Mouse (Mus musculus): ENCODE results near the gene Ece1. TPM values are rescaled to one million over a fixed set of nuclear protein-coding genes. Genes with fewer than 3 reads are reported as not detected.

The Ece1 gene
- polyA plus RNA-seq, 1 experiment = 6.0 TPM

GRCm38 (mm10) chr4:137941871-137942781 is 80.1 kb downstream of the Ece1 start:
- Histone ChIP-seq H3K36me3 (ENCODE audit: control insufficient read depth, insufficient read depth, low read length) (no peaks in the 10 kb centered on the region), H3K4me3 (ENCODE audit: control insufficient read depth, low read depth, low read length) (no peak overlapping the region), H3K27me3 (ENCODE audit: control insufficient read depth, insufficient read depth, low read length) (no peaks in the 10 kb centered on the region), H3K27ac (ENCODE audit: control insufficient read depth, insufficient read depth, low read depth, low read length) (no peak overlapping the region), H3K4me1 (ENCODE audit: control insufficient read depth, insufficient read depth, low read length) (peaks cover 5% of the 10 kb centered on the region)
- TF ChIP-seq POLR2A (IDR thresholded peaks at IDR 0.05; ENCODE audit: control insufficient read depth, low read depth, low read length) (no peak), CTCF (IDR thresholded peaks at IDR 0.05; ENCODE audit: control insufficient read depth, insufficient read depth, insufficient replicate concordance, low read depth, low read length) (no peak)

- no peak overlapping the region for H3K4me3 ChIP-seq (ENCODE audit: control insufficient read depth, low read depth, low read length)
- H3K27me3 ChIP-seq (ENCODE audit: control insufficient read depth, insufficient read depth, low read length) = no peaks in the 10 kb centered on the region
- no peak for TF ChIP-seq POLR2A (IDR thresholded peaks at IDR 0.05; ENCODE audit: control insufficient read depth, low read depth, low read length)
- TF ChIP-seq CTCF (IDR thresholded peaks at IDR 0.05; ENCODE audit: control insufficient read depth, insufficient read depth, insufficient replicate concordance, low read depth, low read length) = no peak
- peaks cover 5% of the 10 kb centered on the region for H3K4me1 ChIP-seq (ENCODE audit: control insufficient read depth, insufficient read depth, low read length)
- H3K27ac ChIP-seq (ENCODE audit: control insufficient read depth, insufficient read depth, low read depth, low read length) = no peak overlapping the region
- H3K36me3 ChIP-seq (ENCODE audit: control insufficient read depth, insufficient read depth, low read length) = no peaks in the 10 kb centered on the region
Measured at GRCm38 (mm10) chr4:137942782-137943486, 80.9 kb downstream of the Ece1 start.

- Histone ChIP-seq H3K36me3 (ENCODE audit: control insufficient read depth, insufficient read depth, low read length) (no peaks in the 10 kb centered on the region), H3K4me1 (ENCODE audit: control insufficient read depth, insufficient read depth, low read length) (peaks cover 5% of the 10 kb centered on the region), H3K27ac (ENCODE audit: control insufficient read depth, insufficient read depth, low read depth, low read length) (no peak overlapping the region), H3K27me3 (ENCODE audit: control insufficient read depth, insufficient read depth, low read length) (no peaks in the 10 kb centered on the region), H3K4me3 (ENCODE audit: control insufficient read depth, low read depth, low read length) (no peak overlapping the region)
- TF ChIP-seq CTCF (IDR thresholded peaks at IDR 0.05; ENCODE audit: control insufficient read depth, insufficient read depth, insufficient replicate concordance, low read depth, low read length) (no peak), POLR2A (IDR thresholded peaks at IDR 0.05; ENCODE audit: control insufficient read depth, low read depth, low read length) (no peak)
Measured at GRCm38 (mm10) chr4:137943540-137943939, 81.5 kb downstream of the Ece1 start.

GRCm38 (mm10) chr4:137945376-137945775 is 83.3 kb downstream of the Ece1 start:
- Histone ChIP-seq H3K27ac (ENCODE audit: control insufficient read depth, insufficient read depth, low read depth, low read length) (no peak overlapping the region), H3K36me3 (ENCODE audit: control insufficient read depth, insufficient read depth, low read length) (no peaks in the 10 kb centered on the region), H3K27me3 (ENCODE audit: control insufficient read depth, insufficient read depth, low read length) (no peaks in the 10 kb centered on the region), H3K4me3 (ENCODE audit: control insufficient read depth, low read depth, low read length) (no peak overlapping the region), H3K4me1 (ENCODE audit: control insufficient read depth, insufficient read depth, low read length) (peaks cover 5% of the 10 kb centered on the region)
- no peak for TF ChIP-seq CTCF (IDR thresholded peaks at IDR 0.05; ENCODE audit: control insufficient read depth, insufficient read depth, insufficient replicate concordance, low read depth, low read length)
- TF ChIP-seq POLR2A (IDR thresholded peaks at IDR 0.05; ENCODE audit: control insufficient read depth, low read depth, low read length) = no peak

GRCm38 (mm10) chr4:137946419-137946818 is 84.4 kb downstream of the Ece1 start:
- peaks cover 7% of the 10 kb centered on the region for H3K4me1 ChIP-seq (ENCODE audit: control insufficient read depth, insufficient read depth, low read length)
- H3K27me3 ChIP-seq (ENCODE audit: control insufficient read depth, insufficient read depth, low read length) = no peaks in the 10 kb centered on the region
- H3K4me3 ChIP-seq (ENCODE audit: control insufficient read depth, low read depth, low read length) = no peak overlapping the region
- TF ChIP-seq POLR2A (IDR thresholded peaks at IDR 0.05; ENCODE audit: control insufficient read depth, low read depth, low read length) (no peak), CTCF (IDR thresholded peaks at IDR 0.05; ENCODE audit: control insufficient read depth, insufficient read depth, insufficient replicate concordance, low read depth, low read length) (no peak)
- no peak overlapping the region for H3K27ac ChIP-seq (ENCODE audit: control insufficient read depth, insufficient read depth, low read depth, low read length)
- H3K36me3 ChIP-seq (ENCODE audit: control insufficient read depth, insufficient read depth, low read length) = no peaks in the 10 kb centered on the region

- Histone ChIP-seq H3K4me1 (ENCODE audit: control insufficient read depth, insufficient read depth, low read length) (peaks cover 3% of the 10 kb centered on the region; the same call in 1 of the 2 replicates), H3K27me3 (ENCODE audit: control insufficient read depth, insufficient read depth, low read length) (no peaks in the 10 kb centered on the region), H3K36me3 (ENCODE audit: control insufficient read depth, insufficient read depth, low read length) (no peaks in the 10 kb centered on the region), H3K4me3 (ENCODE audit: control insufficient read depth, low read depth, low read length) (no peak overlapping the region), H3K27ac (ENCODE audit: control insufficient read depth, insufficient read depth, low read depth, low read length) (no peak overlapping the region)
- TF ChIP-seq CTCF (IDR thresholded peaks at IDR 0.05; ENCODE audit: control insufficient read depth, insufficient read depth, insufficient replicate concordance, low read depth, low read length) = peak; percentile 60; the same call in 1 of the 2 replicates
- no peak for TF ChIP-seq POLR2A (IDR thresholded peaks at IDR 0.05; ENCODE audit: control insufficient read depth, low read depth, low read length)
Measured at GRCm38 (mm10) chr4:137952840-137953239, 90.8 kb downstream of the Ece1 start.

GRCm38 (mm10) chr4:137954184-137954583 is 92.1 kb downstream of the Ece1 start:
- Histone ChIP-seq H3K4me3 (ENCODE audit: control insufficient read depth, low read depth, low read length) (no peak overlapping the region), H3K36me3 (ENCODE audit: control insufficient read depth, insufficient read depth, low read length) (no peaks in the 10 kb centered on the region), H3K27me3 (ENCODE audit: control insufficient read depth, insufficient read depth, low read length) (no peaks in the 10 kb centered on the region), H3K27ac (ENCODE audit: control insufficient read depth, insufficient read depth, low read depth, low read length) (no peak overlapping the region), H3K4me1 (ENCODE audit: control insufficient read depth, insufficient read depth, low read length) (peaks cover 3% of the 10 kb centered on the region; the same call in 1 of the 2 replicates)
- TF ChIP-seq POLR2A (IDR thresholded peaks at IDR 0.05; ENCODE audit: control insufficient read depth, low read depth, low read length) (no peak), CTCF (IDR thresholded peaks at IDR 0.05; ENCODE audit: control insufficient read depth, insufficient read depth, insufficient replicate concordance, low read depth, low read length) (no peak)

Measured in testis, adult 2 months (tissue).